Mouse (Mus musculus) hindbrain, embryonic 14.5 days (tissue): Measurements from ENCODE around the gene Hist2h2bb. TPM values are rescaled to one million over a fixed set of nuclear protein-coding genes. Genes with fewer than 3 reads are reported as not detected.
A peak's percentile ranks its signal among the peaks of the same experiment; 100 is the strongest.

Source experiments
- ATAC-seq: fragments of 200-750 bp; cut with Nextera tagmentation; 2 replicates; pipeline ENCODE4 v1.8.0; 2017; ENCODE audit warnings: moderate number of reproducible peaks, mild to moderate bottlenecking, moderate TSS enrichment, moderate library complexity; ENCODE audit not compliant: low FRiP score
- DNase-seq: peaks from one replicate; pipeline ENCODE4 v3.0.0-alpha.2; 2015; ENCODE audit warnings: low spot score
- H3K27ac ChIP-seq: fragments of 300-500 bp; sonication (generic); 2 replicates; pipeline ENCODE4 v1.5.1; 2014; ENCODE audit warnings: mild to moderate bottlenecking, moderate library complexity
- H3K27me3 ChIP-seq: fragments of 300-500 bp; sonication (generic); 2 replicates; pipeline ENCODE4 v1.6.1; 2014; ENCODE audit warnings: mild to moderate bottlenecking, low read length, mixed read lengths; ENCODE audit not compliant: control insufficient read depth, insufficient read depth
- H3K36me3 ChIP-seq: fragments of 300-500 bp; sonication (generic); replicated peaks from 2 replicates; pipeline ENCODE4 v1.6.1; 2014; ENCODE audit not compliant: control insufficient read depth, insufficient read depth
- H3K4me1 ChIP-seq: fragments of 300-500 bp; sonication (generic); replicated peaks from 2 replicates; pipeline ENCODE4 v1.6.1; 2014; ENCODE audit warnings: antibody characterized with exemption, low read length, mixed read lengths; ENCODE audit not compliant: control insufficient read depth, insufficient read depth
- H3K4me2 ChIP-seq: fragments of 300-500 bp; sonication (generic); replicated peaks from 2 replicates; pipeline ENCODE4 v1.6.1; 2014; ENCODE audit warnings: mild to moderate bottlenecking, moderate library complexity
- H3K4me3 ChIP-seq: fragments of 300-500 bp; sonication (generic); replicated peaks from 2 replicates; pipeline ENCODE4 v1.5.1; 2014; ENCODE audit warnings: mild to moderate bottlenecking, low read length
- H3K9ac ChIP-seq: fragments of 300-500 bp; sonication (generic); 2 replicates; pipeline ENCODE4 v1.6.1; 2014
- H3K9me3 ChIP-seq: fragments of 300-500 bp; sonication (generic); 2 replicates; pipeline ENCODE4 v1.6.1; 2016; ENCODE audit warnings: low read length; ENCODE audit not compliant: control insufficient read depth
- WGBS: fragments of 180-500 bp; shearing (Covaris S2); extraction: QIAGEN DNeasy Blood & Tissue Kit; methylation state at CpG from one replicate; pipeline ENCODE4 v1.1.7; 2014; 5-methylcytosine and 5-hydroxymethylcytosine counted together
- polyA plus RNA-seq: library from polyadenylated mRNA; unstranded; fragments of >200 nt; fragmentation: Nextera tagmentation; extraction: Ambion mirVana; gene quantifications from 2 replicates; pipeline ENCODE4 v1.2.1, GENCODE M21; 2014

Hist2h2bb gene
- polyA plus RNA-seq, 1 experiment from 2014 or later: 4.1 TPM

DNA sequence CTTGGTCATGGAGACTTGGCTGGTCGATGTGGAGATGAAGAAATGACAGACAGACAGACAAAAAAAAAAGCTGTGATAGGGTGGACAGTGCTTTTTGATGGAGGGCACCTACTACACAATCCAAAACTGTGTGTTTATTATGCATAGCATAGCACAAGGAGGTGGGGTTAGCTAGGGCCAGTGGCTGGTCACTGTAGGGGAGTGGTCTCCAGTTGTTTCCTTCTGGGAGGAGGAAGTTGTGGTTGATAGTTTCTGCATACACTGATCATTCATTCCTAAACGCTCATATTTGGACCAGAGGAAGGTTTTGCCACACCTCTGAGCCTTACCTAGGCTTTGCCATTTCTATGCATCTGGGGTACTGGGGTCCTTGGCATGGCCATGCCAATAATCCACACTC, 39.1 kb upstream of the Hist2h2bb start:
- Histone ChIP-seq H3K27ac (no peak overlapping the region), H3K9me3 (no peaks in the 10 kb centered on the region), H3K27me3 (no peaks in the 10 kb centered on the region), H3K36me3 (no peaks in the 10 kb centered on the region), H3K4me2 (no peak overlapping the region), H3K9ac (no peak overlapping the region), H3K4me1 (no peaks in the 10 kb centered on the region), H3K4me3 (no peak overlapping the region)
- no peak for DNase-seq
- ATAC-seq: no peak
- WGBS: 80% methylated on average over 2 of the region's 2 CpGs

DNA sequence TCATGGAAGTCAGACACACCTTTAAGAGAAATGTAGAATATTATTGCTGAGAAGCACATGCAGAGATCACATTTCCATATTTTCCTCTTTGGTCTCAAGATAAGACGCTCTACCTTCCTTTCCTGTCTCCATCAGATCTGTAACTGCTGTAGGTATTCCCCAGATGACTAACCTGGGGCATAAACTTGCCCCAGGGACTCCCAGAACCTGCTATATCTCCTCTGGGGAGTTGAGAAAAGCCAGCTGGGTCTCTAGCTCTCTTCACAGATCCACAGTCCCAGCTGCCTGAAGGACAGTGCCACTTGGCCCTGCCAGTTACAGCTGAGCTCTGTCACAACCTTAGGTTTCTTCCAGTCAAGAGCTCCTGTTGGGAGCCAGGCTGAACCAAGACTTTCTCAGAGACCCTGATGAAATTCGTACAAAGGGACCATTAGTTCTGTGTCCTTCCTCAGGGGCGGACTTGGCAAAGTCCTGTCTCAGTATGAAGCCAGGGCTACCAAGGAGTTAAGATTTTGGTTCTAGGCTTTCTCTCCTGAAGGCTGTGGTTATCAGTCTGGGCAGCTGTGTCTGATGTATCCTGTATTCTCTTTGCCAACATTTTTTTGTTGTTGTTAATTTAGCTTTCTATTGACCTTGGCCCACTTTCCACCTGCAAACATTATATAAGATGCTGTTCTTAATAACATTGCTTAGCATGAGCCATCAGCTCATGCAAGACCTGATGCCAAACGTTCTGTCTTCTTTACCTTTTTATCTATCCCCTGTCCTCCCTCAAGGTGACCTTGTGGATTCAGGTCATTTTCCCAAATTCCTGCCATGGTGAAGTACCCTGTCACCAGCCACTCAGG, 38.4 kb upstream of the Hist2h2bb start:
- H3K27ac ChIP-seq: no peak overlapping the region
- H3K4me2 ChIP-seq: no peak overlapping the region
- whole genome bisulfite sequencing: 81% methylated on average over 4 of the region's 4 CpGs
- H3K27me3 ChIP-seq: no peaks in the 10 kb centered on the region
- no peak overlapping the region for H3K9ac ChIP-seq
- no peak overlapping the region for H3K4me3 ChIP-seq
- no peaks in the 10 kb centered on the region for H3K36me3 ChIP-seq
- H3K9me3 ChIP-seq: no peaks in the 10 kb centered on the region
- H3K4me1 ChIP-seq: no peaks in the 10 kb centered on the region
- DNase-seq (no peak), ATAC-seq (no peak)

DNA sequence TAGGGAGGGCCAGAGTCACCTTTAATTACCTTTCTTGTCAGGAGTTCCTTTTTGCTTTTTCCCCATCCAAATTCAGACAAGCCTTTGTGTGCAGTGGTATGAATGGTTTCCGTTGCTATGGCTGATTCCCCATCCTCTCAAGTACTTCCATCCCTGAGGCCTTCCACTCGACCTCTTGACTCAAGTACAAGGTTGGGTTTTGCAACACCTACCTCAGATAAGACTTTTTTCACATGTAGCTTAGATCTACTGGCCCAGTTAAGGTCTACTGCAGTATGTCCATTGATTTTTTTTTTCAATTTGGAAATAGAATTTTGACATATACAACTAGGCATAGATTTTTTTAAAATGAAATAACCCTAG, 37.8 kb upstream of the Hist2h2bb start:
- no peak overlapping the region for H3K4me2 ChIP-seq
- no peak overlapping the region for H3K27ac ChIP-seq
- no peak for ATAC-seq
- no peaks in the 10 kb centered on the region for H3K4me1 ChIP-seq
- H3K9ac ChIP-seq: no peak overlapping the region
- no peaks in the 10 kb centered on the region for H3K9me3 ChIP-seq
- H3K27me3 ChIP-seq: no peaks in the 10 kb centered on the region
- no peak for DNase-seq
- H3K36me3 ChIP-seq: no peaks in the 10 kb centered on the region
- no peak overlapping the region for H3K4me3 ChIP-seq
- 65% methylated on average over 2 of the region's 2 CpGs for WGBS

DNA sequence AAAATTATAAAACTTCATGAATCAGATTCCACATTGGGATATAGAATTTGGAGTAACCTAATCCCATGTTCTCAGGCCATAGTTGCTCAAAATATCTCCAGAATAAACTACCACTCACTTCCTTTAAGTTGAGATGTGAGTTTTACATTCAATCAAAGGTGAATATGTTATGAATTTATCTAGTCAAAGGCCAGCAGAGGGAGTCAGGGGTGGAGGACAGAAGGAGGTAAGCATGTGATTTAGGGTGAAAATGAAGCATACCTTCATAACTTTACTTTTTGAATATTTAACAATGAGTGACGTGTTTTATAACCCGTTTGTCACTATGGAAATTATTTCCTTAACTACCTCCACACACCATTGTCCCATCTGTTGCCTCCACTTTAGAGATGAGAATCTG, 34.6 kb upstream of the Hist2h2bb start:
- H3K27ac ChIP-seq: no peak overlapping the region

DNA sequence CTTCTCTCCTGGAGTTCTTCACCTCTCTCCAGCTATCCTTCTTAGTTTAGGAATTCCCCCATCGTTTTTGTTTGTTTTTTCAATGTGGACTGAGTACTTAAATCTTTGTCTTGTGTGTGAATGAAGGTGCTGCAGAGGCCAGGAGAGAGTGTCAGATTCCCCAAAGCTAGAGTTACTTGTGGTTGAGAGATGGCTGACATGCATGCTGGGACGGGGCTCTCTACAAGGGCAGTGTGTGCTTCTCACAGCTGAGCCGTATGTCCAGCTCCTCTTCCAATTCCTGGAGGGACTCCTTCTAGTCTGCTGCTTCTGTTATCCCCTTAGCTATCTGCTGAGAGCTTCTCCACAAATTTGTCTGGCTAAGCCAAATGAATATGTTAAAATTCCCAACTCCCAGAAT, 33.7 kb upstream of the Hist2h2bb start:
- H3K4me3 ChIP-seq: no peak overlapping the region
- ATAC-seq (no peak), DNase-seq (no peak)
- no peak overlapping the region for H3K27ac ChIP-seq
- no peak overlapping the region for H3K4me2 ChIP-seq
- no peaks in the 10 kb centered on the region for H3K9me3 ChIP-seq
- no peaks in the 10 kb centered on the region for H3K27me3 ChIP-seq
- WGBS: 78% methylated on average over 3 of the region's 3 CpGs
- H3K36me3 ChIP-seq: no peaks in the 10 kb centered on the region
- no peak overlapping the region for H3K9ac ChIP-seq
- peaks cover 11% of the 10 kb centered on the region for H3K4me1 ChIP-seq

More for the DNA sequence above, 34.6 kb upstream of the Hist2h2bb start:
- 94% methylated on average over 2 of the region's 2 CpGs for WGBS
- Histone ChIP-seq H3K9me3 (no peaks in the 10 kb centered on the region), H3K27me3 (no peaks in the 10 kb centered on the region), H3K4me3 (no peak overlapping the region), H3K4me2 (no peak overlapping the region), H3K36me3 (no peaks in the 10 kb centered on the region), H3K4me1 (peaks cover 8% of the 10 kb centered on the region), H3K9ac (no peak overlapping the region)
- DNase-seq: no peak
- no peak for ATAC-seq

DNA sequence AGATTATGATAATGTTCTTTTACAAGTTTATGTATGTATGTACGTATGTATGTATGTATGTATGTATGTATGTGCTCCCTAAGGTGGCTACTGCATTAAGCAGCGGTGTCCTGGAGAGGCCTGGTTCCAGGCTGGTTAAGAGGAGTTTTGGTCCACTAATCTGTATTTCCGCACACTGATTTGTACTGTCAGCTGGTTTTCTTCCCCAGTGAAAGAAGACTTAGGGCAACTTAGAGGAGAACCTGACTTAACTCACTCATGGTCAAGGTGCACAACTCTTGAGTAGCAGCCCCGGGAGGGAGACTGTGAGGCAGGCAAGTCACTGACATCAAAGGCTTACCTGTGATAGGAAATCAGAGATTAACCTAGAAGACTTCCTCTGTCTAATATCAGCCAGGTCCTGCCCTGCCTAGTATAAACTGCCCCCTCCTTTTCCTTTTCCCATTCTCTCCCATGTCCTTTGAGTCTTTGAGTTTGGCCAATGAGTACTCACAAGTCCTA, 32.7 kb upstream of the Hist2h2bb start:
- Histone ChIP-seq H3K9ac (no peak overlapping the region), H3K4me3 (no peak overlapping the region), H3K27ac (no peak overlapping the region), H3K27me3 (no peaks in the 10 kb centered on the region), H3K4me1 (peaks cover 12% of the 10 kb centered on the region), H3K4me2 (peak overlapping the region; percentile 48), H3K36me3 (no peaks in the 10 kb centered on the region), H3K9me3 (no peaks in the 10 kb centered on the region)
- 85% methylated on average over 4 of the region's 4 CpGs for WGBS
- DNase-seq: no peak
- ATAC-seq: no peak

DNA sequence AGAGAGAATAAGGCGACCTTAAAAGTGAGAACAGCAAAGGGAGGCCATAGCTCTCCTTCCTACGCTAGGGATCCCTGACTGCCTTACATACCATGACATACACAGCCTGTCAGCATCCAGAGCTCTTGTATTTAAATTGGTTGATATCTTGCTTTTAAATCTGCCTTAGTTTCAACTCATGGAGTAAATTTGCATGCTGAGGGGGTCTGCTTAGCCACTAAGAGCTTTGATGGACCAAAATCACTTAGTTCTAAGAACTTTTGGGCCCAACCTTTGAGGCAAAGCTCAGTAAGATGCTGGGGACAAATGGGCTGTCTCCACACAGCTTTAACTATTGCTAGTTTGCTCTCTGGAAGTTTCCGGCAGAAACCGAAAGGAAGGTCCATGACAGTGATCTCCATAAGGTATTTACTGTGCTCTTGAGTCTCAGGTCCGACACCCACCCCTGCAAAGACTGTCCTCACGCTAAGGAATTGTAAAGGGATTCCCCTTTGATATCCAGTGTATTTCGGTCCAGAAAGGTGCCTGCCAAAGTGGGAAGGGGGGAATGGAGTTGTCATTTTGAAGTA, 32.1 kb upstream of the Hist2h2bb start:
- 31% methylated on average over 7 of the region's 7 CpGs for WGBS
- Histone ChIP-seq H3K4me1 (peaks cover 12% of the 10 kb centered on the region), H3K4me2 (peak overlapping the region; percentile 48), H3K9ac (peak overlapping the region; percentile 49; the same call in 1 of the 2 replicates), H3K9me3 (no peaks in the 10 kb centered on the region), H3K4me3 (peak overlapping the region; percentile 27), H3K27ac (no peak overlapping the region), H3K36me3 (no peaks in the 10 kb centered on the region), H3K27me3 (no peaks in the 10 kb centered on the region)
- DNase-seq (no peak), ATAC-seq (no peak)

DNA sequence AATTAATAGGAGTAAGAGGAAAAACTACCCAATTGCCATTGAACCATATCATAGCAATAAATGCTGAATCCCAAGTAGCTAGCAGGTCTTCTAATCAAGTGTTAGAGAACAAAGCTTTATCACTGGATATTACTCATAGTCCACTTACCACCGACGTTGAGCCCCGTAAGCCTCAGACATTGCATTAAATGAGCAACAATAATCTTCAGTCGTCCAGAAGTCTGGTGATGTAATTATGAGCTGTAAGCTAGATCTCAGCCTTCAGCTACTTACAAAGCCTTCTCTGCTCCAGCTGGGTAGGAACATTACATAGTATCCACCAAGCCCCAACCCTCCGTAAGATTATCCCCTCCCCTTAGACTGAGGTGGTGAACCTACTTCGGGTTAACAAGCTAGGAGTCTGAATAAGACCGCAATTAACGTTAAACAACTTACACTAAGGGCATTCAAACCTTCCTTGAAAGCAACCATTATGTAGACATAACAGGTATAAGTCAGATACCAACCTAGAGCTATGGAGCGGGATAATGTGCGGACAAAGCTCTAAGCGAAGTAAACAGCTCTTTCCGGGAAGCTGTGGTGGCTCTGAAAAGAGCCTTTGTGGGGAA, 31.5 kb upstream of the Hist2h2bb start:
- no peaks in the 10 kb centered on the region for H3K27me3 ChIP-seq
- no peaks in the 10 kb centered on the region for H3K9me3 ChIP-seq
- no peak for ATAC-seq
- 0% methylated on average over 12 of the region's 12 CpGs for WGBS
- H3K4me3 ChIP-seq: peak overlapping the region; percentile 27
- no peaks in the 10 kb centered on the region for H3K36me3 ChIP-seq
- H3K27ac ChIP-seq: no peak overlapping the region
- peaks cover 12% of the 10 kb centered on the region for H3K4me1 ChIP-seq
- peak overlapping the region; percentile 48 for H3K4me2 ChIP-seq
- H3K9ac ChIP-seq: peak overlapping the region; percentile 49; the same call in 1 of the 2 replicates
- DNase-seq: peak; percentile 47
